Mouse (Mus musculus) ES-CJ7 (cell line): ENCODE measurements around the gene Rnf130.
"Not testable (repeated sequence)": the region's sequence is repeated elsewhere in the genome, so short reads cannot be mapped to it uniquely, and the experiment has no call there.

Experiments used
- DNase-seq: peaks from one replicate; pipeline ENCODE4 v3.0.0; 2011; ENCODE audit warnings: low read depth, low spot score

Gene Rnf130

DNA sequence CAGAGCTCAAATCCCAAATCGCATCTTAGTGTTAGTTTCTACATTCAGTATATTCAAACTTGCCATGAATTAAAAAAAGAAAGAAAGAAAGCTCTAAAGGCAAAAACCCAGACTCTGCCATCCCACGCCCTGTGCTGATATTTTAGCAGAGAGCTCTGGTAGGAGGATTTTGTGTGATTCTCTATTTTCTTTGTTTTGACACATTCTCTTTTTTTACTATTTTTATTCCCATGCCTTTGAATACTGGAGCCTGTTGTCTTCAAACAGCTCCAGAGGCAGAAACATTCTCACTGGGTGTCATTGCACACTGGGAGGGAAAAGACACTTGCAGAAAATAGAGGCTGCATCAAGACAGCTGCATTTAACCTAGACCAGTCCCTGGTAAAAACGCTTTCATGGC is 61.1 kb downstream of the Rnf130 start:
- no peak for DNase-seq

DNA sequence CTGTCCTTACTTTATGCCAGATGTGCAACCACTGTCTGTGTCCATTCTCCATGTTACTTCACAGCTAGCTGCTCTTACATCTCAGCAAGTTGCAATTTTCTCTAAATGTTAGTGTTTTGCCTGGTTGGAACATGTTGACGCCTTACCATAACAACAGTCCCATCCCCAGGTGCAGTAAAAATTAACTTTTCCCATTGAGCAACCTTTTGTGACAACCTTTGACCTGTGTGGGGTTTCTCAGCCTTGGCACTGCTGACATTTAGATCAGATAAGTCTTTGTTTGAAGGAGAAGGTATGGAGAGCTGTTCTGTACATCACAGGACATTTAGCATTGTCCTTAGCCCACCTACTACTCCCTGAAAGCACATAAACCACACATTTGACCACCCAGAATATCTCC is 64.7 kb downstream of the Rnf130 start:
- DNase-seq = no peak

DNA sequence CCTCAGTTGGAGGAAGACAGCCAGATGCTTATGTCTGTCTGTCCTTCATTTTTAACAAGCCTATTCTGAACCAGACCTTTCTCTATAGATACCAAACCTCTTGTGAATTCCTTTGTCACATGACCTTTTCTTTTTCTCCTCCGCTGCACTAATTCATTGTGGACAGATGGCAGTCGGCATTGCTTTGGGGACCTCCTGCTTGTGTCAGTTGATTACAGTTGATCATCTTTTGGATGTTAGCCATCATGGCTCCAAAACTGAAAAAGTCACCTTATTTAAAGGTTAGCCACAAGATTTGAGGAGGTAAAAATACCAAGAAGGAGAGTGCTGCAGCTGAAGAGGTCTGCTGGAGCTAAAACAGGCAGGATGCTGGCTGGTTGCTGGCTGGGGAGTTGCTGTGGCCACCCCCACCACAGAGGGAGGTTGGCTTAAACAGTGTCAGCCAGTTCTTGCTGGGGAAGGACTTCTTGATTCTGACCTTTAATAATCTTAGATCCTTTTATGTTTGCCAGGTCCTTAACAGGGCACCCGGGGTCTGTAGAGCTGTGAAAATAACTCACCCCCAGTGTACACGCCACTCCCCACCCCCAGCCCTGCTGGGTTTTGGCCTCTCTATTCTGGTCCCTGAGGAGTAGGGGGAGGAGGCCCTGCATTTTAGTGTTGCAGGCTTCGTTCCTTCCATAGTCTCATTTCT is 66.0 kb downstream of the Rnf130 start:
- no peak for DNase-seq

DNA sequence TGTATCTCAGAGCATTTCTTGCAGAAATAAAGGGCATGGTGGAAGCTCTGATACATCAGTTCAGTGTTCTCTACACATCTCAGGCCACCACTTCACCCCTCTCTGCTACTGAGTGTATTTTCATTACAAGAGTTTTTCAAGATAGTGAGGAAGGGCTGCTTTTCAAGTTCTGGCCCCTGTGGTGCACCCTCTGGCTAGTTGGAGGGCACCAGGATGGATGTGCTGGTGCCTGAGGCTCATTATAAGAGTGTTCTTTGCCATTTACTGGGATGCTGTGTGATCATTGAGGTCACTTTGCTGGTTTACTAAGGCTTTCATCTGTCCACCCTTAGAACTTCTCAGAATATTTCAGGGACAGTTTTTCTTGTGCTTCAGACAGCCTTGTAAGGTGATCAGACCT is 66.5 kb downstream of the Rnf130 start:
- DNase-seq = no peak

DNA sequence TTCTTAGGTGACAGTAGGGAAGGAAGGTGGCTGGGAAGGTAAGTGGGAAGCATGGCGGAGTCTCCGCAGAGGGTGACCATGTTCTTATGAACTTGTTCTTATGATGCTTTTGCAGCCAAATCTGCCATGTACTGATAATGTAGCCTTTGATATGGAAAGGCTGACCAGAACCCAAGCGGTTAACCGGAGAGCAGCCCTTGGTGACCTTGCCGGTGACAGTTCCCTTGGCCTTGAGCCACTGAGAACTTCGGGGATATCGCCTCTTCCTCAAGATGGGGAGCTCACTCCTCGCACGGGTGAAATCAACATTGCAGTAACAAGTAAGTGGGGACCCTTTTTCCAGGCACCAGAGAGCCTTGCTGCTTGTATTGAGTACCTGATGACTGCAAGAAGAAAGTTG is 70.5 kb downstream of the Rnf130 start:
- DNase-seq = no peak

DNA sequence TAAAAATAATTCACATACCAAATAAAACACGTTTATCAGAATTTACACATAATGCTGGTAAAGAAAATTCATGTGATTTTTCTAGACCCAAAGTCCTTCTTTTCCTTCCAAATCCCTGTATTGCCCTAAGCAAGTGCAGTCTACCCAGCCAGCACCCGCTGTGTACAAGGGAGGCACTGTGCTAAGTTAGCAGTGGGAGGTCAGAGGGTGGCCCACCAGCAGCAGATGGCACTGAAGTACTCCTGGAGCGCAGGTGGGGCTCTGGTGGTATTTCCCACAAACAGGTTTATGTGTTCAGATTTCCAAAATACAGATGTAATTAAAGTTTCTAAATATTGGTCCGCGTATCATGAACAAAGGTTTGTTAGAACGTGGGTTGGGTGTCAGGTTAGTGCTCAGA is 71.9 kb downstream of the Rnf130 start:
- DNase-seq = no peak

DNA sequence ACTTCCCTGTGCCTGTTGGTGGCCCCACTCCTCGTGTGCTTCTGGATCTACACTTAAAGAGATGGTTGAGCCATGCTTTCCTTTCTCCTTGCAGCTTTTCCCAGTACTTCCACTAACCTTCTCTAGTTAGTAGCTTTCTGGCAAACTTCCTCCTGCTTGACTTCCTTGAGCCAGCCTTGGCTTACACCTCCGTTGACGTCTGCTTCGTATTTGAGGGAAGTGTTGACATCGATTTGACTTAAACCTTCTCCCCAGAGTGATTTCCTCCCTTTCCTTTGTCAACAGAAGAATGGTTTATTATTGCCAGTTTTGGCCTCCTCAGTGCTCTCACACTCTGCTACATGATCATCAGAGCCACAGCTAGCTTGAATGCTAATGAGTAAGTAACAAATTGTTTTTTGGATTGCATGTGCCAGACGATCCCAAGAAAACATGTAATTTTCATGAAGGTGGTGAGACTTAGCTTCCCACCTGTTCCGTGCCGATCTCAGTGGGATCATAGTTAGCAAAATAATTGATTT is 73.9 kb downstream of the Rnf130 start:
- no peak for DNase-seq

DNA sequence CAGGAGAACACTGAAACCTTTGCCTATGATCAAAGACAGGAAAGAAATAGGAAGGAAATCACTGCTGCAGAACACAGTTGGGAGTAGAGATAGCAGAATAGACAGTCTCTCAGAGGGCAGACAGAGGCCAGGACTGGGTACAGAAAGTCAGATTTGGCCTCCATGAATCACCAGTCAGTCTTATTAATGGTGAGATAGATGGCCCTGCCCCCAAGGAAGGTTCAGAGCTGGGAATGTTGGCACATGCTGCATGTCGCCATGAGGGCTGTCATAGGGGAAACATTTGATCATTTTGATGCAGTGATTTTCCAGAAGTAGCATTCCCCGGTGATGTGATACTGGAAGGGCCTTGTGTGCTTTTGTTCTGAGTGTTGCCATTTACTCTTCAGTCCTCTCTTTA is 74.5 kb downstream of the Rnf130 start:
- no peak for DNase-seq

DNA sequence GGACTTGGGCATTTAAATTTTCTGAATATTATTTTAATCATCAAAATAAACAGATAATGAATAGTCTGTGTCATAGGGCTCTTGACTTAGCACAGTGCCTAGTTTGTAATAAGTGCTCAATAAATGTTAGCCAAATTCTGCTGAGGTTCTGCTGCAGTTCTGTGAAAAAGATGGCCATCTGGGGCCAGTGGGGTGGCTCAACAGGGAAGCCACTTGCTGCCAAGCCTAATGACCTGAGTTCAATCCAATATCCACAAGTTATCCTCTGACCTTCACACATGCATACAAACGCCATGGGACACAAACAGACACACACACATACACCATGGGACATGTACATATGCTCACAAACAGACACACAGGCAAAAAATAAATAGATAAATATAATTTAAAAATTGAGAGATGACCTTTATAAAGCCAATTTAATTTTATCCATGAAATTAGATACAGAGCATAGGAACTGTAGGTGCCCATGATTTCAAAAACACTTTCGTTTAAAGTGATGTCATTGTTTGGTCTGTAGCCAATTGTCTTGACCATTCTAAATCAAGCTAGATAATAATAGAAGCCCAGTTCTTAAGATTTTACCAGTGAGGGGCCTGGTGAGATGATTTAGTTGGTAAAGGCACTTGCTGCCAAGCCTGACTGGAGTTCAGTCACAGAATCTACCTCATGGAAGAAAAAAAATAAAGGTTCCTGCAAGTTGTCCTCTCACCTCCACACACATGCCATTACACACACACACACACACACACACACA is 75.6 kb downstream of the Rnf130 start:
- no peak for DNase-seq

DNA sequence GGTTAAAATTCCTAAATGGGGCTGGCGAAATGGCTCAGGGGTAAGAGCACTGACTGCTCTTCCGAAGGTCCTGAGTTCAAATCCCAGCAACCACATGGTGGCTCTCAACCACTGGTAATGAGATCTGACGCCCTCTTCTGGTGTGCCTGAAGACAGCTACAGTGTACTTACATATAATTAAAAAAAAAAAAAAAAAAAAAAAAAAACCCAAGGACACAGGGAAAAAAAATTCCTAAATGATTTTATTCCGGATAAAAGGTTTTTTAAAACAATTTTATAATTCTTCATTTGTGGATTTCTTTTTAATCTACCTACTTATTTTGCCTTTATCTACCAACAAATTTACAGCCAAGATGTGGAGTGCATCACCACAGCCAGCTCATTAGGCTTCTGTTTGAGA is 76.8 kb downstream of the Rnf130 start:
- not testable (repeated sequence) for DNase-seq

DNA sequence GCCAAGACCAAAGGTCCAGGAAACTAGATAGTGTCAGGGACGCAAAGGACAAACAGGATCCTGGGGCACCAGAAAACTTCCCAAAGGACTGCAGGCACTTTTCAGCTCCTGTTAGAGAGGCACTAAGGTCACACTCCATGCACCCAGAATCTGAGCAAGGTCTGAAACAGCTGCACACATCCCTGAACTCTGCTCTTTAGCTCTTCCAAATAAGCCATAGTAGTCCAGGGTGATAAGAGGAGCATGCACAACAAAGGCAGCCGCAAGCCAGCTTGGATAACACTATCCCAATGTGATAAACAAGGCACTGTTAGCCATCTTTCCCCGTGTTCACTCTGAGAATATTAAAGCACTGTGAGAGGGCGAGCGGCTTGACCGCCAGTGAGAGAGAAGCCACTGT is 78.9 kb downstream of the Rnf130 start:
- no peak for DNase-seq

DNA sequence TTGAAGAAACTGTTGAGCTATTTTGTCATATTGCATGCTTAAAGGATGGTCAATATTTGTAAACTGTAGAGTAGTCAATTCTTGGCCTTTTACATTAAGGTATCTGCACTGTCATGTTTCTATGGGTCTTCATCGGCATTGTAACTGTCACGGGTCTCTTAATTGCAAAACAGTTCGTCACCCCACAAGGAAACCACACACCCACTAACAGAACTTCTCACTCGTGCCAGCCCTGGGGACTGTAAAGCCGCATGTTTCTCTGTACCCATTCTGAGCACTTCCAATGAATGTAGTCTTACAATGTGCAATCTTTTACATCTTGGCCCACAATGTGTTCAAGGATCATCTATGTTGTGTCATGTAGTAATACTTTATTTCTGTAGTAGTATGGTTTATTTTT is 80.1 kb downstream of the Rnf130 start:
- DNase-seq = no peak

DNA sequence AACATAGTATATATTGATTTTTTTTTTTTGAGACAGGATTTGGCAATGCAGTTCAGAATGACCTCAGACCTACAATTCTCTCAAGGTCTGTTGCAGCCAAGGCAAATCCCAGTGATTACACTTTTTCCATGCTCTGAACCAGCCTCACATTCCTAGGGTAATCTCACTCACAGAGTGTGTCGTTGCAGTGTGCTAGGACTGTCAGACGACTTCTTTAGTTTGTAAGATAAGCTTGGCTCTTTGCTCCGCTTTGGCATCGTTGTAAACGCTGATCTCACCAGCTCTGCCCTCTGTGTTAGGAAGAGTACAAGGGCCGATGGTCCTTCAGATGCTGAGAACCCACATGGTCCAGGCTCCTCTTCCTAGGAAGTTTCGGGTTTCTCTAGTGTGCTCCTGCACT is 80.9 kb downstream of the Rnf130 start:
- DNase-seq = no peak

DNA sequence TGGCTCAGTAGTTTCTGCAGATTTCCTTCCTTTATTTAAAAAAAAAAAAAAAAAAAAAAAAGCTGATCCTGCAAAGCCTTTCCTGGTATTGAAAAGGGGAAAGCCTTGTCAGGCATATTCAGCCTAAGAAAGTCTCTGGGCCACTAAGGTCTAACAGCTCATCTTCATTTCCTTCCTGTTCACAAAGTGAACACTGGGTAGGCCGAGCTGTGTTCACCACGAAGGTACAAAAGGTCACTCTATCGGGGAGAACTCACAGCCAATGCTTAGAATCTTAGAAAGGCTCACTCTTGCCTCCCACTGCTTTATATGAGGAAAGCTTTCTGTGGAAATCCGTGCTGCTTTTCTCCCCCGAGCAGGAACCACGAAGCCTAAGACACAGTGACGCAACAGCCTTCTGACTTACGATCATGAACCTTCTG is 83.7 kb downstream of the Rnf130 start:
- DNase-seq = no peak

DNA sequence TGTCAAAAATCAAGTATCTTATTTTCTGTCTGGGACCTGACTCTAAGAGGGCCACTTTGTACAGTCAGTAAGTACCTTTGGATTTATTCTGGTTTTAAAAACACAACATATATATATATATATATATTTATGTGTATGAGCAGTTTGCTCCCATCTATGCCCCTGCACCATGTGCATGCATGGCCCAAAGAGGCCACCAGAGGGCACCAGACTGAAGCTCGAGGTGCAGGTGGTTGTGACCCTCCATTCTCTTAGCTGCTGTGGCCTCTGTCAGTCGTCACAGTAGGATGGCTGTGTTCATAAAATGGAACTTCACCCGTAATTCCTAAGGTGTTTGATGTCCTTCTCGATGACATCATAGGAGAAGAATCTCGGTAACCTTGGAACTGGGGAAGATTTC is 89.2 kb downstream of the Rnf130 start:
- peak; percentile 78 for DNase-seq

DNA sequence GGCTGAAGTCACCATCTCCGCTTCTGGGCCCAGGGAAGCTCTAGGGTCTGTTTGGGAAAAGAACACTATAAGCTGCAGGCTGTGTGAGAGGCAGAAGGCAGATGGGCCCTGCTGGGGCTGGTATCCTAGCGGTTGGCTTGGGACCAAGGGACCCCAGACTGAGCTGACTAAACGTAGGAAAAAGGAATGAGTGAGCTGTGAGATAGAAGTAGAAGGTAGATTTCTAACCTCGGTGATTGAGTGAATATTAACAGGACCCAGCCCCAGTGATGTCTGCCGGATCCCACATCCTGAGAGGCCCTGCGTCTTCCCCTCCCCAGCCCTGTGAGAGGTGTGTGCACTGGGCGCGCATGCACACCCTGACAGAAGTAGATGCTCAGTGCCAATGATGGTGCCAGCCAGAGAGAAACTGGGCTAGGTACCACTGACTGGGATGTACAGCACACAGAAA is 97.5 kb downstream of the Rnf130 start:
- DNase-seq = no peak

DNA sequence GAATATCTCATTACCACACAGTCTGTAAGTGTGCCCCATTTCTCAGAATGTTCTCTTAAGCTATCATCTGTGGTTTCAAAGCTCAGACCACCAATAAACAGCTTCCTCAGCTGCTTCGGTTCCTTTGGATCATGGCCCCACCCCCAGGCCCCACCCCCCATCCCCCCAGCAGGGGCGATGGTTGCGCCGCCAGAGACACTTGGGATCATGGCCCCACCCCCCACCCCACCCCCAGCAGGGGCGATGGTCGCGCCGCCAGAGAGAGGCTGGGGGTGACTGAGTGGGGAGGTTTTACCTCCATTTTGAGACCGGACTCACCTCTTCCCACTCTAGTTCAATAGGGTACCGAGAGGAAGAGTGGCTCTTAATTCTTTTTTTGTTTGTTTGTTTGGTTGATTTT is 102.6 kb downstream of the Rnf130 start:
- peak; percentile 57 for DNase-seq

DNA sequence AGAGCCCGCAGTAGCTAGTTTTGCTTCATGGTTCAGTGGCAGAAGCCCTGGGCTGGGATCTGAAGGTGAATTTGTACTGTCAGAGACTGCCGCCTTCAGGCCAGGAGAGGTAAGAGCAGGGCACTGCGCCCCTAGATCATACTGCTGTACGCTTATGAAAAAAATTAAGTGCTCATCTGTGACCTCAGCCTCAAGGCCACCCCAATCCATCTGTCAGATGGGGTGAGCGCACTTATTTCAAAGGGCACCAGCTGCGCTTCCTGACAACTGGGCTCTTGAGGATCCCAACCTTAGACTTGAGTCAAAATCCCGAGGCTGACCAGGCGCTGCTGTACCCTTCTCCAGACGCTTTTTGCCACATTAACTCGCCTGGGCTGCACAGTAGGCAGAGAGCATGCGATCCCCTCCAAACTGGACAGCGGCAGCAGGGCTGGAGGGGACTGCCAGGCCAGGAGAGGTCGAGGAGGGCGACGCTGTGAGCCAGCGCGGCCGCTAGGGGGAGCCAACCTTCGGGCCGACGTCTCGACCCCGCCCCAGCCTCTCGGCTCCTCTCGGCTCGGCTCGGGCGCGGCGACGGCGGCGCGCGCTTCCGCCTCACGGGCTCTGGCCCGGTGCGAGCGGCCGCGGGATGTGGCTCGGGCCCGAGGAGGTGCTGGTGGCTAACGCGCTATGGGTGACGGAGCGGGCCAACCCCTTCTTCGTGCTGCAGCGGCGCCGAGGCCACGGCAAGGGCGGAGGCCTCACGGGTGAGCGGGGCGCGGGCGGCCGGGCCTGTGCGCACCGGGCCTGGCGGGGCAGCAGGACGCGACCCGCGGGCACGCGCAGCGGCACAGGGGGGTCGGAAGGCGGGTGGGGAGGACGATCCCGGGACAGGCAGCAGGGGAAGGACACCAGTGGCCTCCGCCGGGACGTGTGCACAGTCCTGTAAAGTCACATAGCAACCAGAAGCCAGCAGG is 105.9 kb downstream of the Rnf130 start, which contains the start of gene Tbc1d9b:
Gene Tbc1d9b (plus strand): TSS at position 586 of the 956 bp plus-strand sequence.
- DNase-seq = peak; percentile 86

DNA sequence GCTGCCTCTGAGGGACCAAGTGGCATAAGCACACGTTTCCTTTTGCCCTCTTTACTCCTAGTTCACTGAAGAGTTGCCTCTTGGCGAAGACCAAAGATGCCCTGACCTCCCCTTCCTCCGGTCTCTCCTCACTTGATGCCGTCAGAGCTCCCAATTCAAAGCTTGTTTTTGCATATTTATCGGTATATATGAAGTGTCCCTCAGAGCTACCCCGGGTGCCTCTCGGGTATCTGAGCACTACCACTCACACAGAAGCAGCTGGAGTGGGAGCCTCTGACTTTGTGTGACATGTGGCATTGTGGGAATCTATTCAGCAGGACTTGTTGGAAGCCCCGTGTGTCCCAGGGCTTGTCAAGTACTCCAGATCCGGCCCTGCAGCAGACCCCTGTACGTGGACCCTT is 106.7 kb downstream of the Rnf130 start:
- peak; percentile 13 for DNase-seq

DNA sequence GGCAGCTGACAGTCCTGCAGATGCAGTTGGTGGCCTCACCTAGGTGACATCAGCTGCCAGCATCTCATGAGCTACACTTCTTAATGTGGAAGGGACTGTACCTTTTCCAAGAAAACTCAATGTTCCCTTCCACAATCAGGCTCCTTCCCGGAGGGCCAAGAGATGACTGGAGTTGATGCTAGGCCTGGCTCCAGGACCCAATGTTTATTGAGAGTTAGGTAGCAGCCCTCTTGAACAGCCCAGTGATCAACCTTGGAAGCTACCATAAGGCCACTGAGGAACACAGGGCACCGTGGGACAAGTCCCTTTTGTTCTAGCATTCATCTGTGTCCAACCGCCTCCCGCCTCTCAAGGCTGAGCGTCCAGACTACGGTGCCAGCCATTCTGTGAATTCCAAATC is 107.1 kb downstream of the Rnf130 start:
- no peak for DNase-seq

DNA sequence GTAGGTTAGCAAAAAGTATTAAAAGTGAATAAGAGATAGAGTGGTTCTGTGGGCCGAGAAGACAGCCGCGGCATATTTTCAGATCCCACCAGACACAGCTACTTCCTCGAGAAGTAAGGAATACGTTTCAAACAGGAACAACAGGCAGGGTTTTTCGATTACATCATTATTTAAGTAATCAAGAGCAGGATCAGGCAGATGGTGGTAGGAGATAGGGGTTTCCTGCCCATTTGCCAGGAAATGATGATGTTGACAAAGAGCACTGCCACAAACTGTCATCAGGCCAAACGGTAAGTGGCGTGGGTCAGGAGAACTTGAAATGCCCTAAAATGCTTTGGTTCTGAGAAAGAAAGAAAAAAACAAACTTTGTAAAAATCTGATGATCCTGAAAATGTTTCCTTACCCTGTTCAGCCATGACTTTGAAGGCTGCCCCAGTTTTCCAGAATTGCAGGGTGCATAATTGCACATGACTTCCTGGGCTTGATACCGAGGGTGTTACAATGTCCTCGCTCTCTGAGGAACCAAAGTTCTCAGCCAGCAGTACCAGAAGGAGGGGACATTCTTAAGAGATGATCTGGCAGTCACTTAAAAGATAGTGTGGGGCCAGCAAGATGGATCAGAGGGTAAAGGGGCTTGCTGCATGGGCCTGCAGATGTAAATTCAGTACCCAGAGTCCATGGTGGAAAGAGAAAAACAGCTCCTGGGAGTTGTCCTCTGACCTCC is 109.2 kb downstream of the Rnf130 start:
- no peak for DNase-seq
